Mouse (Mus musculus): ENCODE data around the gene Clec5a. TPM values are rescaled to one million over a fixed set of nuclear protein-coding genes. Genes with fewer than 3 reads are reported as not detected.
"Not testable (repeated sequence)": the region's sequence is repeated elsewhere in the genome, so short reads cannot be mapped to it uniquely, and the experiment has no call there.

The Clec5a gene
- polyA plus RNA-seq (2016; fragmentation: Nextera tagmentation; extraction: Ambion mirVana): 0.43 and 0.92 TPM in 2 replicates

DNA sequence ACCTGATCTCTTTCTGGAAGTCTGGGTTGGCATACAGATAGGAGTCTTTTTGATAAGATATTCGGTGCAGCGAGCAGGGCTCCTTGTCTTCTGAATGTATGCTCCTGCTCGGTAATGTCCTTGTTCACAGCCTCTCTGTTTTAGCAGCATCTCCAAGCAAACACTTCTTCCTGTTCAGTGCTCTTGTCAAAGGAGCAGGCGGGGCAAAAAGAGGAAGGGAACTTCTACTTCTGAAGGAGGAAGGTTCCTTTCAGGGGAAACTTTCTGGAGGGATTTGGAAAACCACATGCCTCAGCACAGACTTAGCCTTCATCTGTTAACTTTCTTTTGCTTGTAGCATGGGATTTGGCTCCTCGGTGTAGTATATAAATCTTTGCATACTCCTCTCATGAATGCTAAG lies at the start of gene Clec5a:
Clec5a (minus strand) TSS at position 177 of the 400 bp plus-strand sequence.
- 84% methylated on average over 5 of the region's 5 CpGs for WGBS
- H3K9me3 ChIP-seq: no peaks in the 10 kb centered on the region
- no peak within 1 kb of the TSS for H3K9ac ChIP-seq (replicated peaks)
- no peak for ATAC-seq (ENCODE audit: insufficient number of reproducible peaks, insufficient read depth, low FRiP score, low TSS enrichment, low read depth)
- H3K4me2 ChIP-seq: no peak within 1 kb of the TSS
- no peaks in the 10 kb centered on the region for H3K27me3 ChIP-seq
- no peak within 1 kb of the TSS for H3K4me3 ChIP-seq (replicated peaks)
- no peaks in the 10 kb centered on the region for H3K4me1 ChIP-seq (replicated peaks)
- H3K36me3 ChIP-seq: no peaks in the 10 kb centered on the region
- no peak within 1 kb of the TSS for H3K27ac ChIP-seq

DNA sequence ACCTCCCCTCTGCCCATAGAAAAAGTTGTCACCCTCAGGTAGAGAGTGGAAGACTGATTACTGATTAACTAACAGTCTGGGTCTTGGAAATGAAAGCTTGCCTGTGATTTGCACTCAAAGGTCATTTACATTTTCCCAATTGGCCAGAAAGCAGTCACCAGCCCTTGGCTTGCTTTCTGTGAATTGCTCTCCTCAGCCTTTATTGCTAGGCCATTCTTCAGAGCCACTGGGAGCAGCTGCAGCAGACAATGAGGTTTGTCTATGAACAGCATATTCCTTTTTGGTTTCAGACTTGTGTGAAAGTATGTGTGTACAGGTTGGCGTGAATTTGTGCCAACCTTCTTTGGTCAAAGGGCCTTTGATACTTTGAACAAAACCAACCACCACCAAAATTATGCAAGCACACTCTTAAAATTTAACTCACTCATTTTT lies 49.0 kb upstream of the Clec5a start:
- no peaks in the 10 kb centered on the region for H3K27me3 ChIP-seq
- 88% methylated on average over 1 of the region's 1 CpGs for WGBS

DNA sequence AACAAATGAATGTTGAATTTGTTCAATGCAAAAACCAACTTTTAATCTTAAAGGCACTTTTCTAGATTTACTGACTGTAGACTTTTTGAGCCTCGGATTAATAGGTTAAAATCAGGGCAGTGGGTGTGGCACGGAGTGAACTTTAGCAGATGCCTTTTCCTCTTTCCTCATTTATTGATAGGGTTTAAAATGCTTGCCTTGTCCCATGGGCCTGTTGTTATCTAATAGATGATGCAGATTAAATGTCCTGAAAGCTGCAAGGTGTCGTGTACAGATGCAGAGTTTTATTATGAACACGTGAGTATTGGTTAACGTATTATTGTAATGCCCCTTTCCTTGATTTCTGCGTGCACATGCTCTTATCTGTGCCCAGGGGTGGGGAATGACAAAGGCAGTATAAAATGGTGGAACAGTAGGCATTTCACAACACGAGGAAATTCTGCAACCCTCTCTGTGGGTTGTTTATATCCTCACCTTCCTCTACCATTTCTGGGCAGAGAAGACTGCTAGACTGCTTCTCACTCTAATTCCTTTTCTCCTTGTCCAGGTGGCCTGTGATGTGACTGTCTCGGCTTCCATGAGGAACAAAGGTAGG lies 42.9 kb upstream of the Clec5a start, which contains the start of gene Mgam:
Mgam (plus strand) TSS at position 426 of the 595 bp plus-strand sequence.
- Histone ChIP-seq H3K9me3 (no peaks in the 10 kb centered on the region), H3K9ac (replicated peaks) (no peak within 1 kb of the TSS), H3K4me2 (no peak within 1 kb of the TSS), H3K4me3 (replicated peaks) (no peak within 1 kb of the TSS), H3K36me3 (no peaks in the 10 kb centered on the region), H3K27me3 (no peaks in the 10 kb centered on the region), H3K27ac (no peak within 1 kb of the TSS), H3K4me1 (replicated peaks) (no peaks in the 10 kb centered on the region)
- 86% methylated on average over 8 of the region's 8 CpGs for WGBS
- ATAC-seq (ENCODE audit: insufficient number of reproducible peaks, insufficient read depth, low FRiP score, low TSS enrichment, low read depth): no peak

More for the DNA sequence above, 49.0 kb upstream of the Clec5a start:
- no peaks in the 10 kb centered on the region for H3K4me1 ChIP-seq (replicated peaks)
- H3K4me2 ChIP-seq: no peak overlapping the region
- no peak overlapping the region for H3K4me3 ChIP-seq (replicated peaks)
- H3K27ac ChIP-seq: no peak overlapping the region
- no peaks in the 10 kb centered on the region for H3K9me3 ChIP-seq
- no peak for ATAC-seq (ENCODE audit: insufficient number of reproducible peaks, insufficient read depth, low FRiP score, low TSS enrichment, low read depth)
- no peaks in the 10 kb centered on the region for H3K36me3 ChIP-seq
- no peak overlapping the region for H3K9ac ChIP-seq (replicated peaks)

GRCm38 (mm10) chr6:40626111-40626510 lies 40.5 kb upstream of the Clec5a start:
- ATAC-seq (ENCODE audit: insufficient number of reproducible peaks, insufficient read depth, low FRiP score, low TSS enrichment, low read depth): no peak
- Histone ChIP-seq H3K4me3 (replicated peaks) (no peak overlapping the region), H3K27ac (no peak overlapping the region), H3K4me1 (replicated peaks) (no peaks in the 10 kb centered on the region), H3K9me3 (no peaks in the 10 kb centered on the region), H3K9ac (replicated peaks) (no peak overlapping the region), H3K27me3 (no peaks in the 10 kb centered on the region), H3K36me3 (no peaks in the 10 kb centered on the region), H3K4me2 (no peak overlapping the region)
- 67% methylated on average over 1 of the region's 1 CpGs for WGBS

DNA sequence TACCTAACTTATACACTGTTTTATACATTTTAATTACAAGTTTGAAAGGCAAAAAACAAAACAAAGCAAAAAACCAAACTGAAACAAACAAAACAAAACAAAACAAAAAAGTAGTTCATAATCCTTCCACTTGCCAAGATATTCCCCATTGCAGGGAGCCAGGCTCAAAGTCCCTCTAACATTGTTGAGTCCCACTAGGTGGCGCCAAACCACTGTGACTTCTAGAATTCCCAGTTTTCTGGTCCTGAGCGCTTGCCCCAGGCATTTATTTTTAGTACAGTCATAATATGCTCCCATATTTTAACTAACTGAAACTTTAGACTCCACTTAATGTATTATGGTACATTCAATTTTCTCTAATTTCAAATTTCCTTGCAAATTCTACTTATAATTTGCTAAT lies 32.3 kb upstream of the Clec5a start:
- H3K9me3 ChIP-seq: no peaks in the 10 kb centered on the region
- H3K27me3 ChIP-seq: no peaks in the 10 kb centered on the region
- H3K9ac ChIP-seq (replicated peaks): no peak overlapping the region
- H3K4me2 ChIP-seq: no peak overlapping the region
- 26% methylated on average over 2 of the region's 2 CpGs for WGBS
- no peak overlapping the region for H3K4me3 ChIP-seq (replicated peaks)
- no peaks in the 10 kb centered on the region for H3K36me3 ChIP-seq
- H3K27ac ChIP-seq: no peak overlapping the region
- ATAC-seq (ENCODE audit: insufficient number of reproducible peaks, insufficient read depth, low FRiP score, low TSS enrichment, low read depth): peak; percentile 56; the same call in 1 of the 2 replicates
- no peaks in the 10 kb centered on the region for H3K4me1 ChIP-seq (replicated peaks)

DNA sequence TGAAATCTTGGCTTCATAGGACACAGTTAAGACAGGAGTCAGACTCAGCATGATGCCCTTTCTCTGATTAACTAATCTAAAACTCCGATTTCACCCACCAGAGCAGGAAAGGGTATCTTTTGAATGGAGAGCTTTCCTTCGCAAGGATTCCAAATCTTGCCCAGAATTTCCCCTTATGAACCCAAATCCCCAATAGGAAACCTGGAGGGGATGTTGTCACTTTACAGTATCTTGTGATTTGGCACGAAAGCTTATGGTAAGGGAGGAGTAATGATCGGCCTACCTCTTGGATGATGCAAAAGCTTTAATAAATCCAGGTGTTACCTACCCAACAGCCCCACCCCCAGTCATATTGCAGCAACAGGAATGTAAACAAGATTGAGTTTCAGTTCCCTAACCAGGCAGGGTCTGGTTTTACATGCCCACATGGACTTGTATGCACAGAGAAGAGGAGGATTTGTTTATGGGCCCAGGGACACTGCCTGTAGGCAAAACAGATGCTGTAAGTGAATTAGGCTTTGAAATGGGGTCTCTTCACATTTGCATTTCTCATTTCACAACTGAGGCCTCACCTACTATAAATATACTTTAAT lies 27.7 kb upstream of the Clec5a start, which contains the start of gene Tas2r138:
Tas2r138 (minus strand) TSS at position 51 of the 593 bp plus-strand sequence.
- Histone ChIP-seq H3K4me3 (replicated peaks) (no peak within 1 kb of the TSS), H3K9ac (replicated peaks) (no peak within 1 kb of the TSS), H3K9me3 (no peaks in the 10 kb centered on the region), H3K27ac (no peak within 1 kb of the TSS), H3K36me3 (no peaks in the 10 kb centered on the region), H3K27me3 (no peaks in the 10 kb centered on the region), H3K4me1 (replicated peaks) (no peaks in the 10 kb centered on the region), H3K4me2 (no peak within 1 kb of the TSS)
- 84% methylated on average over 4 of the region's 4 CpGs for WGBS
- no peak for ATAC-seq (ENCODE audit: insufficient number of reproducible peaks, insufficient read depth, low FRiP score, low TSS enrichment, low read depth)

DNA sequence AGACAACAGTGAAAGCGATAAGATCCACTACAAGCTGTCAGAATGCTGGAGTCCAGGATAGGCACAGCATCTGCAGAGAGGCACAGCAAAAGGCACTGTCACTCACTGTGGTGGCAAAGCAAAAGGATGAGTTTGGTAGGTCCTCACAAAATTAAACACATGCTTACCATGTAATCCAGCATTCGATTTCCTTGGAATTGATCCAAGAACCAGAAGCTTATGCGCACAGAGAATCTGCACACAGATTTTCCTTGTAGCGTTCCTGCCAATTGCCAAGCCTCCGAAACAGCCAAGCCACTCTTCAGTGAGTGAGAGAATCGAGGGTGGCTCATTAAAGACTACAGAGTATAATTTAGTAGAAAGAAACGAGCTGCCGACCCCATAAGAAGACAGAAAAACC lies 24.6 kb upstream of the Clec5a start:
- H3K4me1 ChIP-seq (replicated peaks): no peaks in the 10 kb centered on the region
- H3K27me3 ChIP-seq: no peaks in the 10 kb centered on the region
- H3K9me3 ChIP-seq: no peaks in the 10 kb centered on the region
- H3K4me3 ChIP-seq (replicated peaks): no peak overlapping the region
- no peak overlapping the region for H3K4me2 ChIP-seq
- no peak overlapping the region for H3K9ac ChIP-seq (replicated peaks)
- H3K27ac ChIP-seq: no peak overlapping the region
- no peak for ATAC-seq (ENCODE audit: insufficient number of reproducible peaks, insufficient read depth, low FRiP score, low TSS enrichment, low read depth)
- no peaks in the 10 kb centered on the region for H3K36me3 ChIP-seq
- 86% methylated on average over 8 of the region's 8 CpGs for WGBS

GRCm38 (mm10) chr6:40607431-40607830 lies 21.8 kb upstream of the Clec5a start:
- no peak for ATAC-seq (ENCODE audit: insufficient number of reproducible peaks, insufficient read depth, low FRiP score, low TSS enrichment, low read depth)
- no peak overlapping the region for H3K27ac ChIP-seq
- no peaks in the 10 kb centered on the region for H3K4me1 ChIP-seq (replicated peaks)
- no peaks in the 10 kb centered on the region for H3K36me3 ChIP-seq
- H3K27me3 ChIP-seq: no peaks in the 10 kb centered on the region
- H3K9ac ChIP-seq (replicated peaks): no peak overlapping the region
- H3K9me3 ChIP-seq: no peaks in the 10 kb centered on the region
- H3K4me2 ChIP-seq: no peak overlapping the region
- no peak overlapping the region for H3K4me3 ChIP-seq (replicated peaks)

DNA sequence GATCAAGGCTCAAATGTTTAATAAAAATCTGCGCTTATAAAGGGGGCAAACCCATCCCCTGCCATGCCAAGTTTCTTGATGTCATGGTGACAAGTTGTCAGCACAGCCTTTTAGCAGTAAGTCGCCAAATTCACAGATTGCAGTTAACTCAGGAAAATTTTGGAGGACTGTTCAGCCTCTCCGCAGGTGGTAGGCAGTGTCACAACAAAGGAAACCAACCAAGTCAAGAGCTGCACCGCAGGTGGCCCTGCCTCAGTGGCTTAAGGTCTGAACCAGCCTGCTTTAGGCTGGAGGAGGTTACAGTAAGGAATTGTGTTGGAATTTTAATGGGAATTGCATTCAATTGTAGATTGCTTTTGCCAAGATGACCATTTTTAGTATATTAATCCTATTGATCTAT lies 12.9 kb upstream of the Clec5a start:
- not testable (repeated sequence) for H3K36me3 ChIP-seq; H3K9ac ChIP-seq (replicated peaks); H3K4me2 ChIP-seq; H3K27me3 ChIP-seq; H3K27ac ChIP-seq; H3K4me3 ChIP-seq (replicated peaks); H3K4me1 ChIP-seq (replicated peaks); ATAC-seq (ENCODE audit: insufficient number of reproducible peaks, insufficient read depth, low FRiP score, low TSS enrichment, low read depth); H3K9me3 ChIP-seq
- WGBS: 33% methylated on average over 4 of the region's 4 CpGs

DNA sequence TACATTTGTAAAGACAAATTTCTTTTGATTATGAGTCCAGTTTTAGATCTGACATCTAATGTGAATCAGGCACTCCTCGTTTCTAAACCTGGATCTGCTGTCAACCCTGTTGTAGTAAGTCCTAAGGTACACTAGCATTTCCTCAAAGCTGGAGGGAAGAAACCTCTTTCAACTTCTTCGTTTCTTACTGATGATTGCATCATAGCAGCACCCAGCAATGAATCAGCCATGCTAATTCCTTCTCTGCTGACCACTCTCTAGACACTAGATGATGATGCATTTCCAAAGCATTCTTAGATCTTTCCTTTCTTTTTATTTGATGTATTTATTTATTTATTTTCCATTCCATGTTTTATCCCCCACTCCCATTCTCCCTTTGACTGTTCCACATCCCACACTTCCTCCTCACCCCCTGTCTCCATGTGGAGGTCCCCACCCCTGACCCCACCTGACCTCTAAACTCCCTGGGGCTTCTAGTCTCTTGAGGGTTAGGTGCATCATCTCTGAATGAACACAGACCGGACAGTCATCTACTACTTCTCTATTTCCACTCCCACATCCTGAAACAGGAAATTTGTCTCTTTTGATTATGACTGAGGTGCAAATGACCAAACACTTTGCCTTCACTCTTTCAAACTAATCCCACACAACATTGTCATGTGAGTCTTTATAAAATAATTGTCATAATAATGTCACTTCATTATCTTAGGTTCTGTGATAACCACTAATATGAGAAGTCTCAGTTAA lies 9.4 kb upstream of the Clec5a start:
- no peak for ATAC-seq (ENCODE audit: insufficient number of reproducible peaks, insufficient read depth, low FRiP score, low TSS enrichment, low read depth)
- 74% methylated on average over 3 of the region's 3 CpGs for WGBS
- no peak overlapping the region for H3K4me3 ChIP-seq (replicated peaks)

GRCm38 (mm10) chr6:40588346-40588745 lies 2.7 kb upstream of the Clec5a start:
- Histone ChIP-seq H3K4me2 (no peak overlapping the region), H3K4me3 (replicated peaks) (no peak overlapping the region), H3K27me3 (no peaks in the 10 kb centered on the region), H3K36me3 (no peaks in the 10 kb centered on the region), H3K27ac (no peak overlapping the region), H3K4me1 (replicated peaks) (no peaks in the 10 kb centered on the region), H3K9me3 (no peaks in the 10 kb centered on the region), H3K9ac (replicated peaks) (no peak overlapping the region)
- ATAC-seq (ENCODE audit: insufficient number of reproducible peaks, insufficient read depth, low FRiP score, low TSS enrichment, low read depth): no peak
- WGBS: 95% methylated on average over 2 of the region's 2 CpGs

More for the DNA sequence above, 9.4 kb upstream of the Clec5a start:
- Histone ChIP-seq H3K27ac (no peak overlapping the region), H3K36me3 (no peaks in the 10 kb centered on the region), H3K4me1 (replicated peaks) (no peaks in the 10 kb centered on the region), H3K9ac (replicated peaks) (no peak overlapping the region), H3K27me3 (no peaks in the 10 kb centered on the region), H3K9me3 (no peaks in the 10 kb centered on the region), H3K4me2 (no peak overlapping the region)
